Mouse (Mus musculus) thymus, postnatal 10 days (tissue): ENCODE results near the gene Zfp661.
"Not testable (repeated sequence)": the region's sequence is repeated elsewhere in the genome, so short reads cannot be mapped to it uniquely, and the experiment has no call there.

Experiments used
- DNase-seq, 2 experiments: peaks; one replicate each; pipeline ENCODE4 v3.0.0; 2021; ENCODE audit warnings: low spot score in 2 of 2

The Zfp661 gene

DNA sequence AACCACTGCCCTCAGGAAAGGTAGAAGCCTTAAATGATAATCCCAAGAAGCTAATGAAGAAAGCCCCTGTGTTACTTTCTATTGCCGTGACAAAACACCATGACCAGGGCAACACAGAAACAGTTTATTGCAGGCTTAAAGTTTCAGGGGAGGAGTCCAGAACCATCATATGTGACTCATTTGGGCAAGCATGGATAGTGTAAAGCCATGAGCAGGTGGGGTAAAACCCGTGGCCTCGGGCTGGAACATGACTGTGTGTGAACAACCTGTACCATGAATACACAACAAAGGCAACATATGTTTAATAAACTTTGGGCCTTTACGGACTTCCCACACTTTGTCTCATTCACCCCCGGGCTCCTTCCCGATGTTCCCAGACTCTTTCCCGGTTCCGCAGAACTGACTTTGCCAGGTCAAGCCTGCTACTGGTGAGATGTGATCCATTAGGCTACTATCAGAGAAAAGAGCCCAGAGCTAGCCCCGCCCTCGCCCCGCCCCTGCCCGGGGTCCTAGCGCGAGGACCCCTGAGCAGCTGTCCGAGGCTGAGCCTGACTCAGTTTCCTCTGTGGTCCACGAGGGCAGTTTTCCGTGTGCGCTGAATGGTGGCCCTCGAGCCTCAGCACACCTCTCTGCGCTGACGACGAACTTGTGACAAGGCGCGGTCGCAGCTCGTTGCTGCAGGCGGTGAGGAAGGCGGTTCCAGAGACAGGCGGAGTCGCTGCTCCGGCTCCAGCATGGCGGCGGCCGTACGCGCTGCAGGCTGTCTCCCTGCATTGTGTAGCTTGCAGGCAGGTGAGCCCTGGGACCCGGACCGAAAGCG is at the start of gene Zfp661, which contains the start of gene Mrps5:
Gene Zfp661, minus strand, starts transcription at position 401 of the 820 bp plus-strand sequence.
Gene Mrps5, plus strand, starts transcription at position 529 of the 820 bp plus-strand sequence.
- peak; percentile 63 to 76 for DNase-seq

DNA sequence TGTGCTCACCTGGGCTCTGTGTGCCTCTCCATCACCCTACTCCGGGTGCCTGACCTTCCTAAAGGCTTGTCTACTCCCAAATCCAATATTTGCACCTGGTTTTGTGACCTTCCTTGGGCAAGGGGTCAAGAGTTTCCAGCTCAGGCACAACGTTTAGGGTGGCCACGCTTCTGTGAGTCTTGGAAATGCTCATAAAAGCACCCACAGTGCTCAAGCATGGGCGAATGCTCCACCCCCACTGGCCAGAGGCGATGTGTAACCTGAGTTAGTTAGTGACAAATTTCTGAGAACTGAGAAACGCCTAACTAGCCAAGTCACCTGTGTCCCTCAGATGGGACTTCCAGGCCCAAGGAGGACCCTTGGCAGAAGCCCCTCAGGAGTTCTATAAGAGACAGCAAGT is 48.7 kb upstream of the Zfp661 start:
- no peak for DNase-seq

DNA sequence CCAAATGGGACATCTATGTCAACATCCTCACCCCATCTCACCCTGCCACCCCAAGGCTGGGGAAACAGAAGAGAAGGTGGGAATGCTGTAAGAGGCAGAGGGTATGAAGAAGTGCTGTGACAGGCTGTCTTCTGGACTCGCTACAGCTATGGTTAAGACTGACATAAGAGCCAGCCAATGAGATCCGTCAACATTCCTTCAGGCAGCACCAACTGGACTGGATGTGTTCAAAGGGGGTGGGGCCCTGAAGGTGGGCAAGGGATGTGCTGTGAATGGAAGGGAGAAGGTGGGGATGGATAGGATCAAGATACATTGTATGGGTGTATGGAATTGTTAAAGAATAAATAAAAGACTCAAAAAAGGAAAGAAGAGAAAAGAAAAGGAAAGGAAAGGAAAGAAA is 45.7 kb upstream of the Zfp661 start:
- DNase-seq: no peak

DNA sequence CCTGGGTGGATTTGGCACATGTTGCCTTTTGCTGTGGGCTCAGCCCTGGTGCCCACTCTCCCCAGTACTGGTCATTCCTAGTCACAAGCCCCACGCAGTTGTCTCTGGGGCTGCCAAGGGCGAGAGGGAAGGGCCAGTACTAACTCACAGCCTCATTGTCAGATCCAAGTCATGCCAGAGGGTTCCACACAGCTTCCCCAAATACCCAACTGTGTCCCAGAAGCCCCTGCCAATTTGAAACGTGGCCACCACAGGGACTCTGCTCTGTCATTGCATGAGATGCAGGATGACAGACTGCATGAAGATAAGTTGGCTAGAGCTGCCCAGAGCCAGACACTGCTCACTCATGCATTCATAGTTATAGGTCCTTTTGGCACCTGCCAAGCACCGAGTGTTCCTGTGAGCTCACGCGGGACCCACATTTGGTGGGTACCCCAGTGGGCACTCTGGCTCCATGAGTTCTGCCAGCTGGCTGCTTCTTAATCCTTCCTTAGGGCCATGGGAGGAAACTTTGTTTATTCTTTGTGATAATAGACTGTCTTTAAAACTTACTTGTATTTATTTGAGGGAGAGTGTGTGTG is 41.2 kb upstream of the Zfp661 start:
- no peak for DNase-seq

DNA sequence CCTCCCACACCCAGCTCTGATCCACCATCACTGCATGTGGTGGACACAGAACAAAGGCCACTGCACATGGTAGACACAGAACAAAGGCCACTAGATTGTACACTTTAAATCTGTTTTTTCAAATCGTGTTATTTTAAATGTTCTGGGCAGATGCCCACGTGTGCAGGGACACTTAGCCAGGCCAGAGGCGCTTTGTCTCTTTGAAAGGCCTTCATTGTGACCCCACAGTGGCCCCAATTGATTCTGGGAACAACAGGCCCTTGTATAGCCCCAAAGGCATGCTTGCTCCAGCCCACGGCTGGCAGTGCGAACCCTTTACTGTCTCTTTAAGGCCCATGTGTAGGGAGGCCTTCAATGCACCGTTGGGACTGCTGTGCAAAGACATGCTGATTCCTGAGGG is 40.5 kb upstream of the Zfp661 start:
- DNase-seq: no peak

DNA sequence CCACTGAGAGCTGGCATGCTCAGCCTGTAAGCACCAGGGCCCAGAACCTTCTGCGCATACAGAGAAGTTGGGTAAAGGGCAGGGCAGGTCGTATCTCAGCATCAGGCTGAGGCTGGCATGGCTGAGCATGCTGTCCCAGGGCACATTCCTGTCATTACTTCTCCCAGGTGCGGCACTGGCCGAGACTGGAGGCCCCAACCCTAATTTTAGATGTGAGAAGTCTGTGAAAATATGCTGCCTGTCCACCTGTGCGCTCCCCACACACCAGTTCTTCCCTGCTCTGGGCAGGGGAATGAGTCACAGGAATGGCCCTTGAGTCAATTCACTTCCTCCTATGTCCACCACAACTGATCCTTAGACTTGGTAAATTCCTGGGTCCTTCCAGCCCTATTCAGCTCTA is 38.8 kb upstream of the Zfp661 start:
- DNase-seq: no peak

DNA sequence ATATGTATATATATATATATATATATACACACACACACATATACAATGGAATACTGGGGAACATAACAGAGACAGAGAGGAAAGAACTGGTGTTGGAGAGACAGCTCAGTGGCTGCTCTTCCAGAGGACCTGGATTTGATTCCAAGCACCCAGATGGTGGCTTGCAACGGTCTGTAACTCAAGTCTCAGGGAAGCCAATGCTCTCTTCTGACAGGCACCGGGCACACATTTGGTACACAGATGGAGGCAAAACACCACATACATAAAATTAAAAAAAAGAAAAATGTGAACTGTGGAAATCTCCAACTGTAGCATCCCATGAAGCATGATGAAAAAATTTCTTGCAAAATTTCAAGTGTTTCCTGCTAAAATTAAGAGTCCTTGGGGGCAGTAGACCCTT is 37.9 kb upstream of the Zfp661 start:
- DNase-seq: no peak

DNA sequence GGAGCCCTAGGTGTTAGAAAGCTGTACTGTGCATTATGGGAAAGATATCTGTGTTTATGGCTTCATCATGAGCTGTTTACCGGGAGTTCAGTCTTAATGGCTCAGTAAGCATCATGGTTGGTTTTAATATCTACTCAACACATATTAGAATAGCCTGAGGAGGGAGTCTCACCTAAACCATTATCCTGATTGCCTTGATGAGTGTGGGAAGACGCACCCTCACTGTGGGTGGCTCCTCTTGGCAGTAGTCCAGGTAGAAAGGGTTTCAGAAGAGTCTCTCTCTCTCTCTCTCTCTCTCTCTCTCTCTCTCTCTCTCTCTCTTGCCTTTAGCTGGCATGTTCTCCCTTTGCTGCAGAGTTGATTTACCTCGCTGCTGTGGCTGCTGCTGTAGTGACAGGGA is 35.2 kb upstream of the Zfp661 start:
- no peak for DNase-seq

DNA sequence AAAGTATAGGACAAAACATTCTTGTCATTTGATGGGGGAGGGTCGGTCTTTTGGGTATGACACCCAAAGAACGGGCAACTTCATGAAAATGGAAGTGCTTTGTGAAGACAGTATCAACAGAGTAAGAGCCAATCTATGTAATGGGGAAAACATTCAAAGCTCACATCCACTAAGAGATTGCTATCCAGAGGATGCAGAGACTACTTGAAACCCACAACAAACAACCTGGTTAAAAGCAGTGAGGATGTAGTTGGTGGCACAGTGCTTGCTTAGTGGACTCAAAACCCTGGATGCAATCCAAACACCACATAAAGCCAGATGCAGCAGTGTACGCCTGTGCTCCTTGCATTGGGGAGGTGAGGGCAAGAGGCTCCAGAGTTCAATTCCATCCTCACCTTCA is 32.4 kb upstream of the Zfp661 start:
- DNase-seq: no peak

DNA sequence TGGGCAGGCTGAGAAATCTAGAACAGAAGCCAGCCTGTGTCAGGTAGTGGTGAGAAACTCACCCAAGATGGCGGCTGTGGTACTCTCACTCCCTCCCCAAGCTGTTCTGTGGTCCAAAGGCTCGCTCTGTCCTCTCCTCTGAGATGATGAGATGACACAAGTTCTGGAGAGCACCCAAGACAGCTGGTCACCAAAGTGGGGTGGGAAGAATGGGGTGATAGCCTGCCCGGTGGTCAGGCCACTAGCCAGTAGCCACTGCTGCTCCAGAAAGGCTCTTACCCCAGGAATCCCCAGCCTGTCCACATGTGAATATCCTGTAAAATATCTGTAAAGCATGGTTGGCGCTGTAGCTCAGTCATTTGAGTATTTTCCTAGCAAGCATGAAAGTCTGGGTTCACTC is 25.4 kb upstream of the Zfp661 start:
- DNase-seq: no peak

DNA sequence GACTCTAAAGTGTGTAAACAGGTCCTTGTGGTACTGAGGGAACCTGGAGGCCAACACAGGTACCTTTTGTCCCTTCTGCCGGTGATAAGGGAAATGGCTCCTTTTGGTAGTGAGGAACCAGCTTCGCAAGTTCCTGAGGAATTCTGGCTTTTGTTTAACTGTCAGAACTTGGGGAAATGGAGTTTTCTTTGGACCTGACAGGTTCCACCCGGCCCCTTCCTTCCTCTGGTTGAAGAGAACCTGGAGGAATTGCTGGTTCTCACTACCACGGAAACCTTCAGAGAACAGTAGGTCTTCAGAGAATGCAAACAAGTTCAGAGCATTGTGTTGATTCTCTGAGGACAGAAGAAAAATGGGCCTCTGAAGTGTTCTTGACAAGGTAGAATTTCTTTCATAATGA is 24.5 kb upstream of the Zfp661 start:
- DNase-seq: no peak

DNA sequence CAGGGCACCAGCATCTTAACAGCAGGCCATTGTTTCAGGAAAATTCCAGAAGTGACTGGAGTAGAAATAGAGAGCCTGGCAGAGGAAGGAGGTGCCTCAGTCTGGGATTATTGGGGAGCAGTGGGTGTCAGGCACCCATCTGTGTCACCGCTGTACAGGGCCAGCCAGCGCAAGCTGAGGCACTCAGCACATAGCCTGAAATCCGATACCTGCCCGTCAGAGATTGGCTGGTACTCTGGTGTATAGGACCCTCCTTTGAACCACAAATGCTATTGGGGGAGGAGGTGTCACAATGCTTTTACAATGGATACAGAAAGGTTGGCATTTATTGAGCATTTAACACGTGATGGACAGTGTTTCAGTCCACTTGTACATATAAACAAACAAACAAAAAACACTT is 22.1 kb upstream of the Zfp661 start:
- DNase-seq: no peak

DNA sequence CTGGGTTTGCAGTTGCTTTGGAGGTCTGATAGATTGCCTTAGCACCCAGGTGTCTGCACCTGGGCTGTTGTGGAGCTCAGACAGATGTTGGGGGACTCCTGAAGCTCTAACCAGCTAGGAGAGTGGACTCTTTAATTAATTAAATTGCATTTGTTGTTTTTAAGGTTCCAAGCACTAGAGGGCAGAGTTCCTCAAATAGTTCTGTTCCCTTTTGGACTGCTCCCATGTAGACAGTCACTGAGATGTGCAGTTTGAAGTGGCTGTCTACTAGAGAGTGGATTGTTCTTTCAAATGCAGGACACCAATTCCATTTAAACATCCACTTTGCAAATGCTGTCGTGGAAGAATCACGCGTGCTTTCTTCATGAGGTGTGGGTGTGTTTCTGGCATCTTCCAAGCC is 21.3 kb upstream of the Zfp661 start:
- DNase-seq: peak in 1 of 2 experiments; percentile 11

DNA sequence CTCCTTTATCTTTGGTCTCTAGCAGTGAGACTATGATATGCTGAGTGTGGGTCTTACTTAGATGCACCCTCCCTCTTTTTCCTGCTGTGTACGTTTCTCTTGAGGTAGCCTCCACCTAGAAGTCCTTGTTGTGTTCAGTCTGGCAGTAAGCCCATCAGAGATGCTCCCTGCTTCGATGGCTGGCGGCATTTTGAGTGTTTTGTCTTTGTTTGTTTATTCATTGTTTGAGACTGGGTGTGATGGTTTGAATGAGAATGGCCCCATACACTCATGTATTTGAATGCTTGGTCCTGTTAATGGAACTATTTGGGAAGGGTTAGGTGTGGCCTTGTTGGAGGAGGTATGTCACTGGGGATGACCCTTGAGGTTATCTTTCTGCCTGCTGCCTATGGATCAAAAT is 18.3 kb upstream of the Zfp661 start:
- DNase-seq: no peak

DNA sequence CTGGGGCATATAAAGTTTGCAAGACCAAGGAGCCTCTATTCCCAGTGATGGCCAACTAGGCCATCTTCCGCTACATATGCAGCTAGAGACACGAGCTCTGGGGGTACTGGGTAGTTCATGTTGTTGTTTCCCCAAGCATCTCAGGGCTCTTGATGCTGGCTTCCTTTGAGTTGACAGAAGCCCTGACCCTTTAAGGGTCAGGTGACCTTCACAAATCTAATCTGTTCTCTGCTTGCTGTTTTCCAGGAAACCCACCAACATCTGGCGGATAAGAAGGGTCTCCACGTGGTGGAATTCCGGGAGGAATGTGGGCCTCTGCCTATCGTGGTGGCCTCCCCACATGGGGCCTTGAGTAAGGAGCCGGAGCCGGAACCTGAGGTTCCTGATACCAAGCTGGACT is 16.5 kb upstream of the Zfp661 start:
- not testable (repeated sequence) for DNase-seq

DNA sequence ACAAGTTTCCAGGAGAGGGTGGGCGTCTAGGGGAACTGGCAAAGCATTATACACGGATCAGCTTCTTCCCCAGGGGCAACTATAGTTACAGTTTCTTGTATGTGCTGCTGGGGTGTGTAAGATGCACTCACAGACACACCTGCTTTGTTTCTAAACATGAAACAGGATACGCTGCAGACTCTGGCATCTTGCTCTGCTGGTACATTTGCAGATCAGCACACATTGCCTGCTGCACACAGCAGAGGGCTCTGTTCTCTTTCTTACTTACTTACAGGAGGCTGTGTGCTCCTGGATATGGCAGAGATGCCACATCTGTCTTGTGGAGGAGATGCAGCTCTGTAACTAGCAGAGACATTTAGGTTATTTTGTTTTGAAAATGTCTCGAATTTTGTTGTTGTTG is 3.9 kb upstream of the Zfp661 start:
- DNase-seq: peak; percentile 36 to 37

DNA sequence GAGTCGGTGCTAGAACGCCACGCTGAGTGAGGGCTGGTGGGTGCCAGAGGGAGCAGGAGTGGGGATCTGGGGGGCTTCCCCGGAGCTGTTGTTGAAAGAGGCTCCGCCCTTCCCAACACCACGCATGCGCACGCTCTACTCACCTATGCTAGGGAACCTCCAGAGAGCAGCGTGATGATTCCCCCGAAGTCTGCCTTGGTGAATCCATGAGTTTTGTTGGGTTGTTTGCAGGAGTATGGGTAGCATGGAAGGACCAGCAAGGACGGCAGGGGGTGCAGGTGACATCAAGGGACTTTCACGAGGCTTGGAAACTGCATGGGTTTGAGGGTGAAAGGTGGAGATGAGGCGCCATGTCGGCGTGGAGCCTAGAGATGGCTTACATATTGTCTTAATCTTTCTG is 3.3 kb upstream of the Zfp661 start:
- peak; percentile 11 to 53 for DNase-seq

DNA sequence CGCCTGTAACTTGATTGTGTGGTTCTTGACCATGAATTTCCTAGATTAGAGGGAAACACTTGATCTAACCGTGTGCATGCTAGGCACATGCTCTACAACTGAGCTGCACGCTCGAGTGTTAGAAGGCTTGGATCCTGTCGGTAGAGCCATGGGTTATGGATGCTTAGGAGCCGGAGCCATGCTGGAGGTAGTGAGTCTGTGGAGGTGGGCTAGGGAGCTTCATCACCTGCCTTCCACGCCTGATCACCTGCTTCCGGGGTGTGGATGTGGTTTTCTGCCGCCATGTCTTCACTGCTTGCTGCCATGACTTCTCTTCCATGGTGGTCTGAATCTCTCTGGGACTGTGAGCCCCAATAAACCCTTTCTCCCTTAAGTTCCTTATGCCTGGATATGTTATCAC is 2.0 kb upstream of the Zfp661 start:
- no peak for DNase-seq

DNA sequence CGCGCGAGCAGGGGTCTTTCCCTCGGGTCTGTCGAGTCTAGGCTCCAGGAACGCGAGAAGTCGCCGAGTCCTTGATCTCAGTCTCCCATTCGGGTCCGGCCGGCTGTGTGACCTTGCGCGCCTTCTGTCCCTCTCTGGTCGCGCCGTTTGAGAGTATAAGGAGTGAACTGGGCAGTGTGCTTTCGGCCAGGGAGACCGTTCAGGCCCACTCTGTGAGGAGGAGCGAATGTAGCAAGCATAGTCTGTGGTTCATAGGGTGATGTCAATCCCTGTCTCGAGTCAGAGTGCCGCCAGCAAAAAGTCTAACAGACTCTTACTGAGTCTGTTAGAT is 585 bp upstream of the Zfp661 start:
- DNase-seq: no peak

DNA sequence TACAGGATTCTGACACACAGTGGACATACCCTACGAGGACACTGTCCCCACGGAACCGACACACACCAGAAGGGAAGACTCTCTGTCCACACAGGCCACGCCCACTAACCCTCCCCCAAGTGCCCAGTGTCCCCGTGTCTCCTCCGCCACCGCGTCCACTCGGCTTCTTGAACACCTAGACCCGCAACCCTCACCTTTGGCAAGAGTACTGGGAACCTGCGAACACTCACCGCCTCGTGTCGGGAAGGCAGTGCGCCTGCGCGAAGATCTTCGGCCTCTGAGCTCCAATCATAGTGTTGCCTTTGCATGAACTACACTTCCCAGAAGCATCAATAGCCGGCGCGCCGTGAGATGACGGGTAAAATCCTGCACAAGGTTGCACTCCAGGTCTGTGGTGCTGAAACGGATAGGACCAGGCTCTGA is 2.4 kb downstream of the Zfp661 start:
- DNase-seq: peak; percentile 85 to 87

DNA sequence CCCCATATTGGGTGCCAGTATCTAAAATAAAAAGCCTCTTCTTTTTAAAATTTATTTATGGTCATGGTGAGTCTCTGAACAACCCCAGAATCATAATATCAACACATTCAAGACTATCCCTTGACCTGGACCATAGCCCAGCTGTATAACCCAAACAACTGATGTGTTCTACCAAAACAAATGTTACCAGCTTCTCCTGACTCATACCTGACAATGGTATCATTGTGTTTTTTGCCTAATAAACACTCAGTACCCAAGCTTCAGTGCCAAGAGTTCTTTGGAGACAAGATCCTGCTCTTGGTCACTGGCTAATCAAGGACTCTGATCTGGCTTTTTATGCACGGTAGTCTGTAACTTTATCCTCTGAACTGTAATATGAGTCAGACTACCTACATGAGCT is 13.6 kb downstream of the Zfp661 start:
- no peak for DNase-seq

DNA sequence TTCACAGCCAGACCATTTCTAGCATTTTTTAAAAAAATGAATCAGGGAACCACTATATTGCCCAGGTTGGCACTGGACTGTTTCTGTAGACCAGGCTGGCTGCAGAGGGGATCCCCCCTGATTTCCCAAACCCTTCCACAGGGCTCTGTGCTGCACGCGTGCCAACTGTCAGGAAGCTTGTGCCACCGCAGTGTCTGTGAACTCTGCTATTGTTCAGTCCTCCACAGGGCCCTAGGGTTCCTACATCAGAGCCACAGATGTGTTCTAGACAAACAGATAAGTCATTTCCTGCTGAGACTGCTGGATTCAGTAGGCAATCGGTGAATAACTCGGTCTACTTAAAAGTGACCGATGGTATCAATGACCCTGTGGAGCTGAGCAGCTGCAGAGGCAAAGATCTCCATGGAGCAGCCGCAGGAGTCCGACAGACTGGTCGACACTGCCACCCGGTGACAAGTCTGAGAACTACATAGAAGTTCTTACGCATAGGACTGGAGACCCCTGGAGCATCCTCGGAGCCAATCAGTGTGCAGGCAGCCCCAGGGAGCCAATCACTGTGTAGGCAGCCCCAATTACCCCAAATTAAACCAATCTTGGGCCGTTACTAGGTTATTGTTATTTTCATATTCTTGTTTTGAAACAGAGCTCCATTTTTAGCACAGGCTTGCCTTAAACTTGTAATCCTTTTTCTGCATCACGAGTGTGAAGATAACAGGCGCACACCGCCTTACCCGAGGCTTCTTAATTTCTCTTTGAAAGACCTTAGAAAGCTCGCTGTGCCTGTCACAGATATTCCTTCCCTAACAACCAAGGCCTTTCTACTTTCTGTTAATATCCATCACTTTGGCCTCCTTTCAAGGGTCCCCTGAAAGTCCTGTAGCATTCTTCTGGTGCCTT is 27.6 kb downstream of the Zfp661 start:
- DNase-seq: peak; percentile 84 to 89

DNA sequence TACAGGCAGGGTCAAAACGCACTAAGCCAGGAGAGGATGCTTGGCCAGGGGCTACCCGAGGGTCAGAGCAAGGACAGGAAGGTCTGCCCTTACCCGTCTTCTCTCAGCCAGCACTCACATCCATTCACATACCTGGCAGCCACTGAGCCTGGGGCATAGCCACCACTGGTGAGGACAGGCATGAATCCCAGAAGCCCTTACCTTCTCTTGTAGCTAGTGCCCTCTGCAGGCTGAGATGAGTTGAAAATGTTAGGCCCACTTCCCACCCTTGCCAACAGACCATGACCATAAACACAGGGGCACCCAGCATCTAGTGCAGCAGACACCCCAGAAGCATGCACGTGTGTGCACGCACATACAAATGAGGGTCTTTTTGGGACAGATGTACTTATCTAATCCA is 35.8 kb downstream of the Zfp661 start:
- no peak for DNase-seq
